Mouse (Mus musculus): ENCODE data around the gene Polg. TPM values are rescaled to one million over a fixed set of nuclear protein-coding genes. Genes with fewer than 3 reads are reported as not detected.

Gene Polg
- polyA plus RNA-seq, 1 experiment from 2014 or later: 18.0 TPM

DNA sequence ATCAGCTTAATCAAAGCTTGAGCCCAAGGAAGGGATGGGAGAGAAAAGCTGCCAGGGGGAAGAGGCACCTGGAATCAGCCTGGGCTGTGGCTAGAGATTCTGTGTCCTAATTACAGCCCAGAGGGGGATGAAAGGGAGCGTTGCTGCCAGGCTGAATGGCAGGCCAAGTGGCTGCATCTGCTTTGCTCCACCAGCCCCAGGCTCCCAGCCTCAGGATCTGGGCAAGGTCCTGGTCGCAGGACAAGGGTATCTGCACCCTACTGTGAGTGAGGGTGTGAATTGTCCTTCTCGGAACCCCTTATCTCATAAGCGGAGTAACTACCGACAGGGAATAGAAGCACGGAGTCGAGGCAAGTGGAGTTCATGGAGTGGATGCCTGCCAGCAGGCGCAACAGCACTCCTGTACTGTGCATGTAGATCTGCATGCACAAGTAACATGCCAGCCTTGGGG lies 35.4 kb upstream of the Polg start:
- H3K4me2 ChIP-seq: no peak overlapping the region
- H3K9me3 ChIP-seq (replicated peaks): no peaks in the 10 kb centered on the region
- H3K36me3 ChIP-seq (replicated peaks): no peaks in the 10 kb centered on the region
- H3K27ac ChIP-seq (replicated peaks): no peak overlapping the region
- H3K4me1 ChIP-seq (replicated peaks): peaks cover 8% of the 10 kb centered on the region; the same call in 1 of the 2 replicates
- peaks cover 100% of the 10 kb centered on the region for H3K27me3 ChIP-seq
- ATAC-seq (ENCODE audit: insufficient read depth): no peak
- no peak overlapping the region for H3K9ac ChIP-seq
- H3K4me3 ChIP-seq (replicated peaks): no peak overlapping the region
- 2% methylated on average over 8 of the region's 8 CpGs for WGBS (ENCODE audit: insufficient replicate concordance)

DNA sequence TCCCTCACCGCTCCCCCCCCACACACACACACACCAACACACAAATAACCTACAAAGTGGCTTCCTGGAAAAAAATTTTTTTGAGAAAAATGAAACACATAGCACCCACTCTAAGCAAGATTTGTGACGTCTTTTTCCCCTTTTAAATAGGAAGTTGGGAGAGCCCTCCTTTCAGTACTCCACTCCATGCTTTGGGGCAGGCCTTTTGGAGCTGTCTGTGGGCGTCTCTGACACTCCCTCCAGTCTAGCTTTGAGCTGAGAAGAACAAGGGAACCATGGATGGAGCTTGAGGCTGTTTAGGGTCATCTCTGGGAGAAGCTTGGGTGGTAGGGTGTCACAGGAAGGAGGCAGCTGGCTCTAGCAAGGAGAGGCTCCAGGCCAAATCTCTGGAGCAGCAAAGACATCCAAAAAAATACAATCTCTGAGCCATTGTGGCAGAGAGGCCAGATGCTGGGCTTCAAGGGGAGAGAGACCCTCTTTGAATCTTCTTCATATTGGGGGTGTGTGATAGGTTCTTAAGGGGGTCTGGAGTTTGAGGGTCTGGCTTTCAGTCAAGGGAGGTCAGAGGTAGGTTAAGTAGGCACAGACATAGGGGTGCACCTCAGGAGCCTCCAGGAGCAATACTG lies 34.6 kb upstream of the Polg start:
- Histone ChIP-seq H3K9ac (no peak overlapping the region), H3K27ac (replicated peaks) (no peak overlapping the region), H3K27me3 (peaks cover 100% of the 10 kb centered on the region), H3K4me1 (replicated peaks) (peaks cover 8% of the 10 kb centered on the region; the same call in 1 of the 2 replicates), H3K4me2 (no peak overlapping the region), H3K36me3 (replicated peaks) (no peaks in the 10 kb centered on the region), H3K4me3 (replicated peaks) (no peak overlapping the region), H3K9me3 (replicated peaks) (no peaks in the 10 kb centered on the region)
- ATAC-seq (ENCODE audit: insufficient read depth): no peak
- WGBS (ENCODE audit: insufficient replicate concordance): 8% methylated on average over 3 of the region's 3 CpGs

DNA sequence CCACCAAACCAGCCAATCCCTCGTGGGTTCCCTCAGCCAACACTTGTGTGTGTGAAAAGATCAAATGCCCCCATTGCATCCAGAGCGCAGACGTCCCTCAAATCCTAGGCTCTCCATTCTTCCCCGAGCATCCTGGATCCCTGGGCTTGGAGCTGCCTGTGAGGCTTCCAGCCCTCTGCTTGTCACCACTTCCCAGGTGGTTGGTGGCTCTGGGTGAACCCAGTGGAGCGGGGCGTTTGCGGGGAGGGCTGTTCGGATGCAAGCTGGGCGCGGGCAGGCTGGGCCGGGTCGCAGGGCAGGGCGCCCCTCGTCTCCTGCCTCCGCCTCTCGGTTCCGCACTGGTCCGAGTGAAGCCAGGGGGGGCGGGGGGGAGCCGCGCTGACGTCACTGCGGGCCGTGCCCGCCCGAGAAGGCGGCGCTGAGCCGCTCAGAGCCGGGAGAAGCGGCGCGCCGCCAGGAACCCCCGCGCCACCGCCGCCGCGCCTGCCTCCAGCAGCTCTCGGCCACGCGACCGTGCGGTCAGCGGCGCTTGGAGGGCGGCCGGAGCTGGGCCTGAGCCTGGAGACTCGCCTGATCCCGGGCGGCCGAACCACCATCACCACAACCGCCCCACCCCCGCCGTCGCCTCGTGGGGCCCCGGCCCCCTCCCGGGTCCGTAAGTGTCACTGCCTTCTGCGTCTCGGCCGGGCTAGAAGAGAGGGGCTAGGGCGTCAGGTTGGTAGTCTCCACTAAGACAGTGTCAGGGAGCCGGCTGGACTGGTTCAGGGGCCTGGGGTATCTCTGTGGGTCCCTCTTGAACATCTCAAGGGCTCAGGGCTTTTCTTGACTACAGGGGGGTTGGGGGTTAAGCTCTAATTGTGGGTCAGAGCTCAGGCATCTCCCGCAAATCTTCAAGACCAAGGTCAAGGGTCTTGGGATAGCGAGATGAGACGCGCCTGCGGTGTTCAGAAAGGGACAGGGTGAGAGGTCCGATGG lies 33.7 kb upstream of the Polg start:
- H3K4me3 ChIP-seq (replicated peaks): no peak overlapping the region
- no peak overlapping the region; the same call in 1 of the 2 replicates for H3K4me2 ChIP-seq
- H3K4me1 ChIP-seq (replicated peaks): peaks cover 4% of the 10 kb centered on the region; the same call in 1 of the 2 replicates
- H3K36me3 ChIP-seq (replicated peaks): no peaks in the 10 kb centered on the region
- peaks cover 99% of the 10 kb centered on the region for H3K27me3 ChIP-seq
- no peak for ATAC-seq (ENCODE audit: insufficient read depth)
- H3K27ac ChIP-seq (replicated peaks): no peak overlapping the region
- H3K9ac ChIP-seq: no peak overlapping the region
- 2% methylated on average over 66 of the region's 72 CpGs for WGBS (ENCODE audit: insufficient replicate concordance)
- H3K9me3 ChIP-seq (replicated peaks): no peaks in the 10 kb centered on the region

DNA sequence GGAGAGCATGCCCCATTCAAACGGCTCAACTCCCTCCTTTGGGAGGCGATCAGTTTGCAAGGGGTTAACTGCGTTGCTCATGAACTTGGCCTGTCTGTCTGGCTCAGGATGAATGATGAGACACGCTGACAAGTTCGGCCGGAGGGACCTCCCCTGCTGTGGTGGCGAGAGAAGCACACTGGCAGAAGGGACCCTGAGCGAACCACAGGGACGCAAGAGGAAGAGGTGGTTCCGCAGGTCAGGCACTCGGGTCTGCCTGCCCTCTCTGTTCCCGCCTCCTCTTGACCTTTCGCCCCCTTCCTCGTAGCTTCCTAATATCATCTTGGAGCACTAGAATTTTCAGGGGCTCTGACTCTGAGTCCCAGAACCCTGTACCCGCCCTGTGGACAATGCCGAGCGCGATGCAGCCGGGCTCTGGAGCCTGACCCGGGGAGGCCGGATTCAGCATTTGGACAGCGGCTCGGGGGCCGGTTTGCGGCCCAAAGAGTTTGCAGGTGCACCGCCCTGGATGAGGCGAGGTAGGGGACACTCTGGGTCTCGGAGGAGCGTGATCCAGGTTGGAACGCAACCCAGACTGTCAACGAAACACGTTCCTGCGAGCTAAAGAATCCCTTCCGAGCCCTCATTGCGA lies 32.9 kb upstream of the Polg start:
- Histone ChIP-seq H3K9me3 (replicated peaks) (no peaks in the 10 kb centered on the region), H3K9ac (no peak overlapping the region), H3K4me3 (replicated peaks) (no peak overlapping the region), H3K27ac (replicated peaks) (no peak overlapping the region), H3K4me2 (no peak overlapping the region), H3K36me3 (replicated peaks) (no peaks in the 10 kb centered on the region), H3K4me1 (replicated peaks) (no peaks in the 10 kb centered on the region; the same call in 1 of the 2 replicates), H3K27me3 (peaks cover 99% of the 10 kb centered on the region)
- ATAC-seq (ENCODE audit: insufficient read depth): no peak
- 2% methylated on average over 35 of the region's 35 CpGs for WGBS (ENCODE audit: insufficient replicate concordance)

DNA sequence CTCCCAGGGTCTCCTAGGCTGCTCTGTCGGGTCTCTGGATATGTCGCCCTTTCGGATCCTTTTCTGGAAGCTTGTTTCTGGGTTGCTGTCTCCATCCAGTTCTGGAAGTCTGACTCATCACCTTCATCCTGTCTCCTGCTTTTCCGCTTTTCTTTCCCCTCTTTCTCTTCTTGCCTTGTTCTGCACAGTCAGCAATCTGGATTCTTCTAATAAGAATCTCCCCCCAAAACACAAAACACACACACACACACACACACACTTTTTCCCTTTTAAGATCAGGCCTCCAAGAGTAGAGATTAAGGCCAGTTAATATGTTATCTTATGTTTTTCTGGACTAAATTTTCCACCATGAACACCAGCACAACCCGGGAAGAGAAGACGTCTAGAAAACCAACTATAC lies 32.2 kb upstream of the Polg start:
- H3K9me3 ChIP-seq (replicated peaks): no peaks in the 10 kb centered on the region
- H3K4me2 ChIP-seq: no peak overlapping the region
- no peaks in the 10 kb centered on the region; the same call in 1 of the 2 replicates for H3K4me1 ChIP-seq (replicated peaks)
- WGBS (ENCODE audit: insufficient replicate concordance): 7% methylated on average over 6 of the region's 6 CpGs
- peaks cover 99% of the 10 kb centered on the region for H3K27me3 ChIP-seq
- no peak overlapping the region for H3K27ac ChIP-seq (replicated peaks)
- ATAC-seq (ENCODE audit: insufficient read depth): no peak
- H3K36me3 ChIP-seq (replicated peaks): no peaks in the 10 kb centered on the region
- H3K9ac ChIP-seq: no peak overlapping the region
- no peak overlapping the region for H3K4me3 ChIP-seq (replicated peaks)

DNA sequence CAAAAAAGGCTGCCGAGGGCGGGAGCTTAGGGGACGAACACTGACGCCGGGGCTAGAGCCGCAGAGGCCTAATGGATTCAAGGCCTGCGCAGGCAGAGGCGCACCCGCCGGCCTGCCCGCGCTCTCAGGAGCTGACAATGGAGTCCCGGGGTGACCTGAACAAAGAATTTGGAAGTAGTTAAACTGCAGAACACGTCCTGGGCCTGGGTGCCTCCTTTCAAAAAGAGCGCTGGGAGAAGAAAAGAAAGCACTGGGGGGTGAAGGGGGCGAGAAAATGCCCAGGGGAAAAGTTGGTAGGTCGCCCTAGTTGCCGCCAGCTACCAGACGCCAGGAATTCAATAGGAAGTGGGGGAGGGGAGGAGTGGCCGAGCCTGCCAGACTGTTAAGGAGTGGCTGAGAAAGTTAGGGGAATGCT lies 31.5 kb upstream of the Polg start:
- Histone ChIP-seq H3K27me3 (peaks cover 94% of the 10 kb centered on the region), H3K4me1 (replicated peaks) (no peaks in the 10 kb centered on the region; the same call in 1 of the 2 replicates), H3K27ac (replicated peaks) (no peak overlapping the region), H3K36me3 (replicated peaks) (no peaks in the 10 kb centered on the region), H3K9ac (no peak overlapping the region), H3K9me3 (replicated peaks) (no peaks in the 10 kb centered on the region), H3K4me2 (no peak overlapping the region), H3K4me3 (replicated peaks) (no peak overlapping the region)
- ATAC-seq (ENCODE audit: insufficient read depth): no peak
- WGBS (ENCODE audit: insufficient replicate concordance): 2% methylated on average over 20 of the region's 20 CpGs

DNA sequence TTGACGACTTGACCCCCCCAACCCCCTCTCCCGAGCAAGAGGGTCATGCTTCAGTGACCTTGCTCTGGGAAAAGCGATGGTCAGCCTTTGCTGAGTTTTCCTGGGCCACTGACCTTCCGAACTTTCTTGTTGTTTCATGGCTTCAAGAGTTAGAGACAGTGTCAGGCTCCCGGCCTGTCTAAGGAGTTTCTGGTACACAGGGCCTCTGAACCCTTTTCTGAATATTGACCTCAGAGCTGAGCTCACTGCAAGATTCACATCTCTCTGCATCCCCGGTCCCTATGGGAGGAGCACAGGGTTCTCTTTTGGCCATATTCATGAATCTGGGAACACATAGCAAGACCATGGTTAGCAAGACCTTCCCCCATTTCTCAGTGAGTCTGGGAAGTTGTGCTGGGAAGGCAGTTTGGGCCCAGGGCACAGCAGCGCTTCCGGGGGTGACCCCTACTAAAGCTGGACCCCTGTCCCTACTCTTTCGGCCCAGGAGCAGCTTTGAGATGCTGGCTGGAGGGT lies 30.7 kb upstream of the Polg start:
- WGBS (ENCODE audit: insufficient replicate concordance): 11% methylated on average over 9 of the region's 9 CpGs
- Histone ChIP-seq H3K4me1 (replicated peaks) (no peaks in the 10 kb centered on the region; the same call in 1 of the 2 replicates), H3K9me3 (replicated peaks) (no peaks in the 10 kb centered on the region), H3K27me3 (peaks cover 88% of the 10 kb centered on the region), H3K9ac (no peak overlapping the region), H3K36me3 (replicated peaks) (no peaks in the 10 kb centered on the region), H3K4me2 (no peak overlapping the region), H3K4me3 (replicated peaks) (no peak overlapping the region), H3K27ac (replicated peaks) (no peak overlapping the region)
- no peak for ATAC-seq (ENCODE audit: insufficient read depth)

DNA sequence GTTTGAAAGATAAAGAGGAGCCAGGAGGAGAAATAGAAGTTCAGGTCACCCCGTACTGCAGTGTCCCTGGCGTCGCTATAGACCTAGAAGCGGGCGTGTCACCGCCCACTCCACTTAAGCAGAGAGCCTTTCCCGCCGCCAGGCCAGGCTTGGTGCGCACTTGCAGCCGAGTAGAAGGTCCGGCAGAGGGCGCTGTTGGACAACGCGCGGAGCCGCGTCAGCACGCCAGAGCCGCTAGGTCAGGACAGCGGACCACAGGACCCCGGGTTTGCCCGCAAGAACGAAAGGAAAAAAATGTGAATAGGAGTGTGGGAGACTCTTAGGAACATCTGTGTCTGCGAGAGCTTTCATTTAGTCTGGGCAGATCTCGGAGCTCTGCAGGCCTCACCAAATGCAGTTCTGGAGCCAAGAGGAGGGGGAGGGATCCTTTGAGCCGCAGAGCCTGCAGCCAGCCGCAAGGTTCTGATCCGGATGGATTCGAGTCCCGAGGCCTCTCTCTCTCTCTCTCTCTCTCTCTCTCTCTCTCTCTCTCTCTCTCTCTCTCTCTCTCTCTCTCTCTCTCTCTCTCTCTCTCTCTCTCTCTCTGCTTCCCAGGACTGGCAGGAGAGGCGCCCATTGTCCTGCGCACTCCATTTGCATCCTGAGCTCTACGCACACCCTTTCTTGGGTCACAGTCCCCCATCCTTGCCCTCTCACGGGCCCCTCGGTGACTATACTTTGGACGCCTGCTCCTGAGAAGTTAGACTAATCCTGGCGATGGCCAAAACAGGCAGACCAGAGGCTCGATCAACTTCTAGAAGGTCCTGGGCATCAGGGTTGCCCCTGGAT lies 30.0 kb upstream of the Polg start:
- H3K4me3 ChIP-seq (replicated peaks): no peak overlapping the region; the same call in 1 of the 2 replicates
- ATAC-seq (ENCODE audit: insufficient read depth): no peak

DNA sequence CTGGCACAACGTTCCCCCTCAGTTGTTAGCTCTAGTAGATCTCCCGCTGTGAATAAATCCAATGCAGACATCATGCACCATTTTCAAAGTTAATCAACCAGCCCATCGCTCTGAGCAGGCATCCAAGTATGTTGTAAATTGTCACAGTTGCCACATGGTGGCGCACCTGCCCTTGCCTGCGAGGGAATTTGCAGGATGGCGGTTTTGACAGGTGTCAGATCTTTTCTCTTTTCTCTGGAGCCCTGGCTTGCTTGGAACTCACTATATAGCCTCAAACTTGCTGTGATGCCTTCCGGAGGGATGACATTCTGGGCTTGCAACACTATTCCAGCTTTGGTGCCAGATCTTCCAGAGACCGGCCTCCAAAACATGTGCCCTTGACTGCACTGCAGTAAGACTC lies 27.8 kb upstream of the Polg start:
- Histone ChIP-seq H3K4me2 (no peak overlapping the region), H3K27me3 (peaks cover 65% of the 10 kb centered on the region), H3K4me1 (replicated peaks) (no peaks in the 10 kb centered on the region), H3K27ac (replicated peaks) (no peak overlapping the region), H3K4me3 (replicated peaks) (no peak overlapping the region), H3K9me3 (replicated peaks) (no peaks in the 10 kb centered on the region), H3K36me3 (replicated peaks) (no peaks in the 10 kb centered on the region), H3K9ac (no peak overlapping the region)
- no peak for ATAC-seq (ENCODE audit: insufficient read depth)
- 10% methylated on average over 8 of the region's 8 CpGs for WGBS (ENCODE audit: insufficient replicate concordance)

More for the DNA sequence above, 30.0 kb upstream of the Polg start:
- Histone ChIP-seq H3K27ac (replicated peaks) (no peak overlapping the region), H3K9ac (no peak overlapping the region), H3K4me1 (replicated peaks) (no peaks in the 10 kb centered on the region; the same call in 1 of the 2 replicates), H3K36me3 (replicated peaks) (no peaks in the 10 kb centered on the region), H3K27me3 (peaks cover 81% of the 10 kb centered on the region), H3K9me3 (replicated peaks) (no peaks in the 10 kb centered on the region), H3K4me2 (peak overlapping the region; percentile 41; the same call in 1 of the 2 replicates)
- 1% methylated on average over 38 of the region's 38 CpGs for WGBS (ENCODE audit: insufficient replicate concordance)

DNA sequence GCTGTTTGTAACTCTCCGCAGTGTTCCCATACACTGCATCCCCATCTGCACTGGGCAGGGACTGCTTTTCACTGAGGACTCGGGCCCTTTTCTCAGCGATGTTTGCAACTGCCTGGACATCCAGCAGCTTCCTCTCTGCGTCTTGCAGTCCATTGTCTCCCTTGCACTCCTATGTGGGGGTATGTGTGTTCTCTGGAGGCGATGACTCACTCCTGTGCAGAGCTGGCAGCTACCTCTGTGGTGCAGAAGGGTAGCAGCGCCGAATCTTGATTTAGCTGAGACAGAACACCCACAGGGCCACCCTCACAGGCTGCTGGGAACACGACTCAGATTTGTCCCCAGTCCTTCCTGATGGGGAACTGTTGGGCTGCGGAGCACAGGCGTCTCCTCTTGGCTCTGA lies 20.4 kb upstream of the Polg start:
- Histone ChIP-seq H3K27me3 (peaks cover 32% of the 10 kb centered on the region; the same call in 1 of the 2 replicates), H3K4me1 (replicated peaks) (no peaks in the 10 kb centered on the region), H3K27ac (replicated peaks) (no peak overlapping the region), H3K9ac (no peak overlapping the region), H3K9me3 (replicated peaks) (no peaks in the 10 kb centered on the region), H3K36me3 (replicated peaks) (no peaks in the 10 kb centered on the region), H3K4me3 (replicated peaks) (no peak overlapping the region), H3K4me2 (no peak overlapping the region)
- no peak for ATAC-seq (ENCODE audit: insufficient read depth)
- WGBS (ENCODE audit: insufficient replicate concordance): 20% methylated on average over 10 of the region's 10 CpGs
